ENCODE assay signal across 18 mouse cellular contexts in the genomic region with DNA sequence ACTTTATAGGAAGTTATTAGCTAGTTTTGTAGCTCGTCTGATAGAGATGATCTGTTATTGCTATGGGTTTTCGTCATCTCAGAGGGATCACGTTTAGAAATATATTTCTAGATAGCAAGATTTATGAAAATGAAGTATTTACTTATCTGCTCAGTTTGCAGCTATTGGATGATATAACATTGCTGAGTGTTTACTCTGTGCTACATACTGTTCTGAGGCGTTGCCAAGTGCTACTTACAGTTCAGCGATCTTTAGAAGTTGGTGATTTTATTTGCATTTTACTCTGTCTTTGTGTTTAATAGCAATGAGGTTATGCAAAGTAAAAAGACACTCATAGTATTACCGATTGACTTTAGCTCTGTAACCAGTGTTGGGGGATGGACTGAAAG. TPM values are rescaled to one million over a fixed set of nuclear protein-coding genes. Genes with fewer than 3 reads are reported as not detected.
"Had no signal": no experiment of that assay in that cellular context is flagged by ENCODE, and none has a peak within 500 bp of the region (broad histone marks: within the 10 kb centered on the region; RNA-seq: fewer than 3 reads in every experiment).

No protein-coding gene starts in this region.

- H3K9me3 ChIP-seq: heart, embryonic 10.5 days; heart, embryonic 12.5 days; hindbrain, embryonic 10.5 days; hindbrain, embryonic 12.5 days; intestine, embryonic 15.5 days; limb, embryonic 10.5 days; limb, embryonic 12.5 days had no signal

- H3K27me3 ChIP-seq: heart, embryonic 12.5 days; hindbrain, embryonic 12.5 days; intestine, embryonic 15.5 days; limb, embryonic 12.5 days had no signal

- H3K4me1 ChIP-seq: heart, embryonic 10.5 days; hindbrain, embryonic 10.5 days; hindbrain, embryonic 12.5 days; intestine, embryonic 15.5 days; limb, embryonic 10.5 days had no signal

- H3K9ac ChIP-seq: heart, embryonic 12.5 days; hindbrain, embryonic 12.5 days; hindbrain, embryonic 14.5 days; intestine, embryonic 15.5 days; limb, embryonic 12.5 days had no signal

- H3K36me3 ChIP-seq: intestine, embryonic 15.5 days had no signal

- H3K4me2 ChIP-seq: heart, embryonic 12.5 days; hindbrain, embryonic 12.5 days; hindbrain, embryonic 14.5 days; intestine, embryonic 15.5 days; limb, embryonic 12.5 days had no signal

- H3K4me3 ChIP-seq: gastrocnemius, adult 2 months; heart, embryonic 10.5 days; heart, embryonic 12.5 days; hindbrain, embryonic 10.5 days; hindbrain, embryonic 12.5 days; intestine, embryonic 15.5 days; layer of hippocampus, adult 2 months; left cerebral cortex, adult 2 months; limb, embryonic 10.5 days; limb, embryonic 12.5 days had no signal

- H3K27ac ChIP-seq: gastrocnemius, adult 2 months; heart, embryonic 10.5 days; hindbrain, embryonic 10.5 days; hindbrain, embryonic 12.5 days; hindbrain, embryonic 14.5 days; intestine, embryonic 15.5 days; layer of hippocampus, adult 2 months; left cerebral cortex, adult 2 months; limb, embryonic 10.5 days; limb, embryonic 12.5 days had no signal

RNA-seq across cellular contexts. Expression of gene Mylk, which starts 44.2 kb away (rescaled TPM):
- polyA plus RNA-seq: inflammation-experienced regulatory T-cells, adult 6 months had no signal

RNA-seq across cellular contexts. Expression of gene Ropn1, which starts 51.1 kb away (rescaled TPM):
- polyA plus RNA-seq: frontal cortex, adult 2 months; hindbrain, embryonic 10.5 days; hindbrain, embryonic 12.5 days; hindbrain, embryonic 16.5 days; inflammation-experienced regulatory T-cells, adult 6 months; intestine, embryonic 15.5 days; intestine, postnatal 0 days; kidney, embryonic 14.5 days; kidney, embryonic 16.5 days; limb, embryonic 10.5 days; limb, embryonic 14.5 days had no signal
